Mouse (Mus musculus): ENCODE measurements around the gene Gm14406. TPM values are rescaled to one million over a fixed set of nuclear protein-coding genes. Genes with fewer than 3 reads are reported as not detected.
"Not testable (repeated sequence)": the region's sequence is repeated elsewhere in the genome, so short reads cannot be mapped to it uniquely, and the experiment has no call there.

Gene Gm14406
- 0.29 and 0.30 TPM in 2 replicates for polyA plus RNA-seq (2012; rRNA removed)

- not testable (repeated sequence) for DNase-seq (ENCODE audit: extremely low spot score in 1 of 2, low spot score in 1 of 2)
Observed at GRCm38 (mm10) chr2:177577998-177578397, at the start of gene Gm14406. Gm14406 (minus strand) TSS chr2:177578210.

GRCm38 (mm10) chr2:177575141-177575540, 2.9 kb downstream of the Gm14406 start:
- not testable (repeated sequence) for DNase-seq (ENCODE audit: extremely low spot score in 1 of 2, low spot score in 1 of 2)

- not testable (repeated sequence) for DNase-seq (ENCODE audit: extremely low spot score in 1 of 2, low spot score in 1 of 2)
Observed at GRCm38 (mm10) chr2:177559365-177559764, 18.6 kb downstream of the Gm14406 start.

GRCm38 (mm10) chr2:177555261-177555660, 22.7 kb downstream of the Gm14406 start:
- DNase-seq (ENCODE audit: extremely low spot score in 1 of 2, low spot score in 1 of 2), result not testable (repeated sequence)

GRCm38 (mm10) chr2:177537717-177538116, 40.3 kb downstream of the Gm14406 start:
- not testable (repeated sequence) for DNase-seq (ENCODE audit: extremely low spot score in 1 of 2, low spot score in 1 of 2)

GRCm38 (mm10) chr2:177537141-177537540, 40.9 kb downstream of the Gm14406 start:
- not testable (repeated sequence) for DNase-seq (ENCODE audit: extremely low spot score in 1 of 2, low spot score in 1 of 2)

GRCm38 (mm10) chr2:177535876-177536275, 42.1 kb downstream of the Gm14406 start:
- no peak for DNase-seq (ENCODE audit: extremely low spot score in 1 of 2, low spot score in 1 of 2)

- not testable (repeated sequence) for DNase-seq (ENCODE audit: extremely low spot score in 1 of 2, low spot score in 1 of 2)
Observed at GRCm38 (mm10) chr2:177524171-177524570, 53.8 kb downstream of the Gm14406 start.

GRCm38 (mm10) chr2:177523674-177524073, 54.3 kb downstream of the Gm14406 start:
- not testable (repeated sequence) for DNase-seq (ENCODE audit: extremely low spot score in 1 of 2, low spot score in 1 of 2)

GRCm38 (mm10) chr2:177523061-177523460, 54.9 kb downstream of the Gm14406 start:
- DNase-seq (ENCODE audit: extremely low spot score in 1 of 2, low spot score in 1 of 2), result no peak

- DNase-seq (ENCODE audit: extremely low spot score in 1 of 2, low spot score in 1 of 2), result no peak
Observed at GRCm38 (mm10) chr2:177520035-177520434, 58.0 kb downstream of the Gm14406 start.

Other genes with a start within 250 kb of the Gm14406 start
- gene Gm14418, start 179.9 kb downstream of the Gm14406 start, polyA plus RNA-seq (2012; rRNA removed), result 7.6 and 9.5 TPM in 2 replicates
- gene Zfp970, start 113.5 kb downstream of the Gm14406 start, polyA plus RNA-seq (2012; rRNA removed), result 14.9 and 17.9 TPM in 2 replicates
- gene Gm14403, start 80.0 kb downstream of the Gm14406 start, polyA plus RNA-seq (2012; rRNA removed), result 6.2 and 10.6 TPM in 2 replicates
- 11.3 and 14.9 TPM in 2 replicates for gene Gm14322, start 181.1 kb upstream of the Gm14406 start, polyA plus RNA-seq (2012; rRNA removed)

Data from frontal cortex, adult 2 months (tissue).